Mouse (Mus musculus) bone marrow macrophage, adult 2 months (primary cell): ENCODE data around the gene Syt8. TPM values are rescaled to one million over a fixed set of nuclear protein-coding genes. Genes with fewer than 3 reads are reported as not detected.

ENCODE experiments used
- H3K27ac ChIP-seq: 2 replicates; pipeline ENCODE4 v1.5.1; 2012; ENCODE audit warnings: low read depth, low read length; ENCODE audit not compliant: insufficient read depth
- H3K4me1 ChIP-seq: 2 replicates; pipeline ENCODE4 v1.6.1; 2012; ENCODE audit warnings: low read length; ENCODE audit not compliant: control insufficient read depth, insufficient read depth
- H3K4me3 ChIP-seq: 2 replicates; pipeline ENCODE4 v1.5.1; 2012; ENCODE audit warnings: mild to moderate bottlenecking, low read length, moderate library complexity; ENCODE audit not compliant: insufficient read depth
- CTCF ChIP-seq: IDR thresholded peaks from 2 replicates; pipeline ENCODE4 v1.5.1; 2012; ENCODE audit warnings: low read depth, mild to moderate bottlenecking, low read length, moderate library complexity
- POLR2A ChIP-seq: IDR thresholded peaks from 2 replicates; pipeline ENCODE4 v1.6.1; 2012; ENCODE audit warnings: mild to moderate bottlenecking, low read depth, low read length, borderline replicate concordance
- polyA plus RNA-seq: library from polyadenylated mRNA; stranded (reverse); fragments of >200 nt; gene quantifications from 2 replicates; pipeline ENCODE4 v1.2.4, GENCODE M21; 2012; ENCODE audit not compliant: missing spikeins, insufficient read depth, insufficient read length

The Syt8 gene
- polyA plus RNA-seq, 1 experiment: 5.6 TPM

- no peak overlapping the region for H3K4me3 ChIP-seq
- peak overlapping the region; percentile 99 for H3K27ac ChIP-seq
- TF ChIP-seq POLR2A (no peak), CTCF (no peak)
- peaks cover 50% of the 10 kb centered on the region for H3K4me1 ChIP-seq
Observed at GRCm38 (mm10) chr7:142443474-142443873, 8.8 kb downstream of the Syt8 start.

- no peak overlapping the region for H3K4me3 ChIP-seq
- H3K27ac ChIP-seq: peak overlapping the region; percentile 99
- H3K4me1 ChIP-seq: peaks cover 56% of the 10 kb centered on the region
- TF ChIP-seq POLR2A (no peak), CTCF (no peak)
Observed at GRCm38 (mm10) chr7:142444171-142444570, 9.5 kb downstream of the Syt8 start.

DNA sequence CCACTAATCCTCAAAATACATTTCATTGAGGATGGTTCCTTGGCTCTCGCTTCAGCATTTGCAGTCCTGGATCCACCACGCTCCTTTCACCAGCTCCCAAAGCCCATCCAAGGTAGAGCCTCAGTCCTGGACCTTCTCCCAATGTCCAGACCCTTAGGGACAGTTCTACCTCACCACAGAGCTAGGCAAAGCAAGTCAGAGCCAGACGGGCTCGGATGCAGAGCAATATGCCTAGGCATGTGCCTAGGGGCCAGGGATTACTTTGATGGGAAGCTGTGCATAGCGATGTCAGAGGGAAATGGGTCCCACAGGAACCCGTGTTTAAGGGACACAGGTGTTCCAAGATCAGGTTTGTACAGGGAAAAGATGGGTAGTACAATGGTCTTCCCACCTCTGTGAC, 10.7 kb downstream of the Syt8 start:
- H3K4me3 ChIP-seq: no peak overlapping the region
- H3K27ac ChIP-seq: no peak overlapping the region
- peaks cover 62% of the 10 kb centered on the region for H3K4me1 ChIP-seq
- TF ChIP-seq CTCF (no peak), POLR2A (no peak)

DNA sequence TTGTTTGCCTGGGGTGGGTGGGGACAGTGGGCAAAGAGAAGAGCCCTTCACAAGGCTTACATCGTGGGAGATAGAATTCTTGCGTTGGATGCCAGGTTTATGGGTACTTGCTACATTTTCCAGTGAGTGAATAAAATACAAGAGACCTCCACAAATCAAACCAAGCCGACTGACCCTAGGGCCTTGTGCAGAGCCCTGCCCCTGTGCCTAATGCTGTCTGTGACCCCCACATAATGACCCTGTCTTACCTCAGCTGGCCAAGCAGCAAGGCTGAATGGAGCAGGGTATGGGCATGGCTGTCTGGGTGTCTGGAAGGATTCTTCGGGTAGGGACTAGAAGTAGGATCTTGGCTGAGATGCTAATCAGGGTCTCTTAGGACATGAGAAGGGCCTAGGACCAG, 11.6 kb downstream of the Syt8 start:
- H3K27ac ChIP-seq: no peak overlapping the region
- TF ChIP-seq POLR2A (no peak), CTCF (no peak)
- no peak overlapping the region for H3K4me3 ChIP-seq
- H3K4me1 ChIP-seq: peaks cover 59% of the 10 kb centered on the region

DNA sequence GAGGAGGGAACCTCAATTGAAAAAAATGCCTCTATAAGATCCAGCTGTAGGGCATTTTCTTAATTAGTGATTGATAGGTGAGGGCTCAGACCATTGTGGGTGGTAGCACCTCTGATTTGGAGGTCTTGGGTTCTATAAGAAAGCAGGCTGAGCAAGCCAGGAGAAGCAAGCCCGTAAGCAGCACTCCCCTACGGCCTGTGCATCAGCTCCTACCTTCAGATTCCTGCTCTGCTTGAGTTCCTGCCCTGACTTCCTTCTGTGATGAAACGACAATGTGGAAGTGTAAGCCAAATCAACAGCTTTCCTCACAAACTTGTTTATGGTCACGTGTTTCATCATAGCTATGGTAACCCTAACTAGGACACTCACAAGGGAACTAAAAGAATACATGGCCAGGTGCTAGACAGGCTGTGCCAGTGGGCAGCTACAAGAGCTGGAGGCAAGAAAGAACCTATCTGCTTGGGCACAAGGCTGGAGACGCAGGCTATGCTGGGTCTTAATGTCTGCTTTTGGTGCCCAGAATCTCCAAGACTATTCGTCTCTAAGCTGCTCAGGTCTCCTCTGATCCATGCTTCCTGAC, 14.5 kb downstream of the Syt8 start:
- no peak overlapping the region for H3K4me3 ChIP-seq
- no peak for TF ChIP-seq POLR2A
- no peak for TF ChIP-seq CTCF
- peaks cover 36% of the 10 kb centered on the region for H3K4me1 ChIP-seq
- H3K27ac ChIP-seq: peak overlapping the region; percentile 43

- H3K27ac ChIP-seq: no peak overlapping the region
- peaks cover 33% of the 10 kb centered on the region for H3K4me1 ChIP-seq
- no peak for TF ChIP-seq POLR2A
- TF ChIP-seq CTCF: no peak
- no peak overlapping the region for H3K4me3 ChIP-seq
Observed at GRCm38 (mm10) chr7:142454706-142455105, 20.1 kb downstream of the Syt8 start.

GRCm38 (mm10) chr7:142455251-142455650, 20.6 kb downstream of the Syt8 start:
- H3K4me3 ChIP-seq: no peak overlapping the region
- peaks cover 38% of the 10 kb centered on the region for H3K4me1 ChIP-seq
- H3K27ac ChIP-seq: no peak overlapping the region
- TF ChIP-seq POLR2A (no peak), CTCF (no peak)

DNA sequence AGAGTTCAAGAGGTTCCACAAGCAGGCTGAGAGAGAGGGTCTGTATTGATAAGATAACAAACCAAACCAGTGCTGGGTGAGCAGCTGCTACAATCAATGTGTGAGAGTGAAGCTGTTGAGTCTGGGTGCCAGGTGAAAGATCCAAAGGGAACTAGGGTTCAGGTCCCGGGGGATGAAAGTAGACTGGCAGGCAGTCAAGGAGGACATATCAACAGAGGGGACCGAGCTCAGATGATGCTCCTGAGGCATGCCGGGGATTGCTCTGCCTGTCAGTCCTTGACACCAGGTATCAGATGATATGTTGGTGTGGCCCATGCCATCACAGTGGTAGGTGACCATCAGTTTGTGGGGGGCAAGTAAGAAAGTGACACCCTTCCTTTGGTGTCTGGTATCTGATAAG, 22.2 kb downstream of the Syt8 start:
- Histone ChIP-seq H3K27ac (peak overlapping the region; percentile 78), H3K4me3 (no peak overlapping the region), H3K4me1 (peaks cover 49% of the 10 kb centered on the region)
- no peak for TF ChIP-seq CTCF
- TF ChIP-seq POLR2A: no peak

DNA sequence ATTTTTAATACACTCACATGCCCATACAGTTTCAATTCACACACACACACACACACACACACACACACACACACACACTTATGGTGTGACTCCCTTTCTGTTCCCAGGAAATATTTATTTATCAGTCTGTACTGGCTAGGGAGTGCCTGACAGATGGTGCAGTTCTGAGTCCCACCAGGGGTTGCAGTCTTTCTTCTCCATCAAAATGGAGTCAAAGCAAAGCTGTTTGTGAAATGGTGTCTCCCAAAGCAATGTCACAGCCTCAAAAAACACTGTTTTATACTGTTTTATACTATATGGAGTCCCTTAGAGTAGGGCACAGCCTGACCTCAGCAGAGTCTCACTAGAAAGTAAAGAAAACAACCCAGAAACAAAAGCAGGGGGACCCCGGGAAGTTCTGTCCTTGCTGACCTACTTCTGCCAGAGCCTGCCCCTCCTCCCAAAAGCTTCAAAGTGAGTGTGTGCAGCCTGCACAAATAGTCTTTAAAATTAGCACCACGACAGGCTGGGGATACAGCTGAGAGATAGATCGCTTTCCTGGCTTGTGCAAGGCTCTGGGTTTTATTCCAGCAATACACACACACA, 22.7 kb downstream of the Syt8 start:
- Histone ChIP-seq H3K27ac (peak overlapping the region; percentile 78), H3K4me3 (no peak overlapping the region), H3K4me1 (peaks cover 54% of the 10 kb centered on the region)
- no peak for TF ChIP-seq POLR2A

- peak overlapping the region; percentile 78 for H3K27ac ChIP-seq
- peaks cover 61% of the 10 kb centered on the region for H3K4me1 ChIP-seq
- H3K4me3 ChIP-seq: no peak overlapping the region
- TF ChIP-seq CTCF: no peak
- no peak for TF ChIP-seq POLR2A
Observed at GRCm38 (mm10) chr7:142458026-142458425, 23.4 kb downstream of the Syt8 start.

DNA sequence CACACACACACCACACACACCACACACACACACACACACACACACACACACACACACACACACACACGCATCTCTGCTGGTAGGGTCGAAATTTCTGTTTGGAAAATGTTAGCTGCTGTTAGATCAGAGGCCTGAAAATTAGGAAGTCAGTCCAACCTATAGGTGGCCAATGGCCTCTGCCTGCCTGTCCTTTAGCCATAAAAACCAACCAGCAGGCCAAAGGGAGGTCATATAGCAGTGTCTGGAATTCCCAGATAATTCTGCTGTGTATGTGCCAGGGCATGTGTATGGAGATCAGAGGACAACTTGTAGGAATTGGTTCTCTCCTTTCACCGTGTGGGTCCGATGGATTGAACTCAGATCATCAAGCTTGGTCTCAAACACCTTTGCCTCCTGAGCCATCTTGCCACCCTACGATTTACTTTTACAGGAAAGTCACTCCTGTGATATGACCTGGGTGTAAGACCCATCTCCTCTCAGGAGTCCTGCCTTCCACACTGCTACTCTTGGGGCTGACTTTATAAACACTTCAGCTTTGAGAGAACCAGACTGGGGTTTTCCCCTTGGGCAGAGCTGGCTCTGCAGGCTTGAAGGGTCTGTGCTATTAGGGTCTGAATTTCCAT, 24.1 kb downstream of the Syt8 start:
- TF ChIP-seq POLR2A (no peak), CTCF (no peak)
- Histone ChIP-seq H3K27ac (peak overlapping the region; percentile 73), H3K4me3 (no peak overlapping the region), H3K4me1 (peaks cover 63% of the 10 kb centered on the region)
